Mouse (Mus musculus) testis, postnatal 14 days (tissue): ENCODE results near the gene Abcf1.
A peak's percentile ranks its signal among the peaks of the same experiment; 100 is the strongest.
"Not testable (repeated sequence)": the region's sequence is repeated elsewhere in the genome, so short reads cannot be mapped to it uniquely, and the experiment has no call there.

Experiments
- DNase-seq: peaks from one replicate; pipeline ENCODE4 v3.0.0; 2021; ENCODE audit warnings: low spot score

Abcf1 gene

DNA sequence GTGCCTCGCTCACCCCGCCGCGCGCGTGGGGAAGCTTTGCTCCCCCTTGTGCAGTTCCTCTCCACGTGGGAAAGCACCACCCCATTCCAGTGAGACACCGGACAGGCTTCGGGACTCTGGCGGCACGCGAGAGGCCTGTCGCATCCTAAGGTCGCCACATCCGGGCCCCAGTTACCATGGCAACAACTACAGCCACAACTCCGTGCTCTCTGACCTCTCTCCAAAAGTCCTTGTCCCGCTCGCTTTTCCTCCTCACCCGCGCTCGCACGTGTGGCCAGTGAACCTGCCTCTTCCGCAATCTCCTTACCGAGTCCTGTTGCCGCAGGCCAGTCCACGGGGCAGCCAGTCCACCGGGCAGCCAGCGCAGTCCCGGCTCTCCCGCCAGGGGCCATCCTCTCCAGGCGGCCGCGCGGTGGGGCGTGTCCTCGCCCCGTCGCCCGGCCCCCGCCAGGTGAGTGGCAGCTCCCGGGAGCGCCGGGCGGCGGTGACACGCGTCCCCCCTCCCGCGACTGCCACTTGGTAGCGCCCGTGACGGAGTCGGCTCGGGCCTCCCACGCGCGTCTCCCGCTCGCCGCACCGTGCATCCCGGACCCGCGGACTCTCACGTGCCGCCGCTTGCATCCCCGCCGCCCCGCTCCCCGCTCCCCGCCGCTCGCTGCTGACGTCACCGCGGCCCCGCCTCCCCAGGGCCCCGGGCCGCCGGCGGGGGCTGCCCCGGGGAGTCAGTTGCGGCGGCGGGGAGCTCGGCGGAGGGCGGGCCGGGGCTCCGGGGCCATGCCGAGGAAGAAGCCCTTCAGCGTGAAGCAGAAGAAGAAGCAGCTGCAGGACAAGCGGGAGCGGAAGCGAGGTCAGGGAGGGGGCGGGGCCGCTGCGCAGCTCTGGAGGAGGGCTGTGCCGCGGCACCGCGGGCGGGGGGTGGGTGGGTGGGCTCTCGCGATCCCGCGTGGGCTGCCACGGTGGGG, 10.1 kb upstream of the Abcf1 start, which contains the start of the genes Gnl1 and Prr3:
Gnl1 (plus strand) TSS at position 451 of the 962 bp plus-strand sequence.
Prr3 (minus strand) TSS at position 836 of the 962 bp plus-strand sequence.
- DNase-seq: peak; percentile 92

DNA sequence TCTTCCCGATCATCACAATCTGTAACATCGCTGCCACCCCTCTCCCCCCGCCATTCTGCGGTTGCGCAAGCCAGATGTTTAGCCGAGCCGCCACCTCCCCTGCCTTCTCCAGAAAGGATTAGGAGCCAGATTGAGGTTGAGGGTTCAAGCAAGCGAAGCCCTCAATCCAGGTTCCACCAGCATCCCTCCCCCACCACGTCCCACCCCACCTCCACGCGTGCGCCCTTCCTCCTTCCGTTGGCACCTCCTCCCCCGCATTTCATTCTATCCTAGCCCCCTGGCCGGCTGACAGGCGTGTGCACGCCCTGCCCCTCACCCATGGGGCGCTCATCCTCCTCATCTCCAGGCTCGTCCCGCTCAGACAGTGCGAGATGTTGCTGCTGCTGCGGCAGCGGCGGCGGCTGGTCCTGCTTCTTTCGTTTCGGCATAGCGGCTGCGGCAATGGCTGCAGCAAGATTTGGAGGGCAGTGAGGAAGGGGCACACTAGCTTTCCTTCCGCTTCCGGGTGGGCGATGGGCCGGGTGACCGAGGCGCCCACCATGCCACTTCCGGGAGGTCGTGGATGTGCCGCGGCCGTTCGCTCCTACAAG, 9.3 kb upstream of the Abcf1 start:
- peak; percentile 88 for DNase-seq

DNA sequence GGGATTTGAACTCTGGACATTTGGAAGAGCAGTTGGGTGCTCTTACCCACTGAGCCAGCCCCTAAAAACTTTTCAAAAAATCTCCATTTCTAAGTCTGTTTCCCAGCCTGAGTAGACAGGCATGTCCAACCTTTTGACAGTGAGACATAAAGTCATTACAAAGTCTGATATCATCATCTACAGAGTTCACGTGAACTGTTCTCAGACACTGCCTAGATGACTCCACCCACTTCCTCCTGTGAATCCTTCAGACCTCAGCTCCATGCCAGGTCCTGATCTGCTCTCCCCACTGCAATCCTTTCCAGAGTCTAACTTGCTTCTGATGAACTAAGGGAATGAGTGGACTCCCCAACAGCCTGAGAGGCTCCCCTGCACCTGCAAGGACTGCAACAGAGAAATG, 2.6 kb upstream of the Abcf1 start:
- no peak for DNase-seq

DNA sequence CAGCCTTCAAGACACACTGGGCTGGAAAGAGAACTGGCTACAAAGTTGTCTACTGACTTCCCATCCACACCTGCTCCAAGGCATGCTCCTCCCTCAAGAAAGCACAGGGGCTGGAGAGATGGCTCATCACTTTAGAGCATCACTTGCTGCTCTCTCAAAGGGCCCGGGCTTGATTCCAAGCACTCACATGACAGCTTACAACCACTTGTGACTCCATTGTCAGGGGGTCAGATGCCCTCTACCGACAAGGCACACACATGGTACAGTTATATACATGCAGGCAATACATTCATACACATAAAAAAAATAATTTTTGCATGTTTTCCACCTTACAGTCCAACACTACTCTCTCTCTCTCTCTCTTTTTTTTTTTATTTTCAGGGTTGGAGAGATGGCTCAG, 1.9 kb downstream of the Abcf1 start:
- DNase-seq: peak; percentile 77

DNA sequence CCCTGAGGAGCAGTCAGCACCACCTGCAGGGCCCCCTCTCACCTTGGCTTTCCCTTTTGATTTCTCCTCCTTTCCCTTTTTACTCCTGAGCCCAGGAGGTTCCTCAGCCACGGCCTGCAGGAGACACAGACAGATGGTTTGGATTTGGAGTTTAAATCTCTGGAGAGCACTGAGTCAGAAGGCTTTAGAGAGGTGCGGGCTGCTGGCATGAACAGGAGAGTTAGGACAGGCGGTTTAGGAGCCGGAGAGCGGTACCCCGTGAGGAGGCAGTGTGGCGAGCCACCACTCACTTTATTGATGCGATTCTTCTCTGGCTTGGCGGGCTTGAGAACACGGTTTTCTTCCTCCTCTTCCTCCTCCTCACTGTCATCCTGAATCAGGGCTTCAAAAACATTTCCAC, 6.3 kb downstream of the Abcf1 start:
- DNase-seq: no peak

DNA sequence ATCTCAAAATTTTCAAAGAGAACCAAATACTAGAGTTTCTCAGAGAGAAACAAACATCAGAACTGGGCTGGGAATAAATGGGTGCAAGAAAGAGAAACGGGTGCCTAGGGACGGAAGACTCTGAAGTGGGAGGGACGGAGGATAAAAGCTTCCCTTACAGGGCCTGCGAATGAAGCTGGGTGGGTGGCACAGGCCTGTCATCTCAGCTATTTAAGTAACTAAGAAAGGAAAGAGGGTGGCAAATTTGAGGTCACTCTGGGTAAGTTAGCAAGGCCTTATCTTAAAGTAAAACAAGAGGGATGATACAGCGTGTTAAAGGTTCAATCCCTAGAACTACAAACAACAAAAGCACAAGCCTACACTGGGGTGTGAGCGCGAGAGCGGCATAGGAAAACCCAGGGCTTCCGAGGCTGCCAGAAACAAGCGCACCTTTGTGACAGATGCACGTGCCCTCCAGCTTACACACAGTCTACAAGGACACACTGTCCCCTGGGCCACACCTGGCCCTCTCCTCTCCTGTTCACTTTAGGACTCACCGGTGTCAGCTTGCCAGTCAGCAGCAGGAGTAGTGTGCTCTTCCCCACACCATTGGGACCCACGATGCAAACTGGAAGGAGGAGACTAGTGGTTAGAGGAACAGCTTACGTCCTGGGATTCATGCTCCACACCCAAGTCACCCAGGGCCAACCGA, 10.9 kb downstream of the Abcf1 start:
- no peak for DNase-seq

DNA sequence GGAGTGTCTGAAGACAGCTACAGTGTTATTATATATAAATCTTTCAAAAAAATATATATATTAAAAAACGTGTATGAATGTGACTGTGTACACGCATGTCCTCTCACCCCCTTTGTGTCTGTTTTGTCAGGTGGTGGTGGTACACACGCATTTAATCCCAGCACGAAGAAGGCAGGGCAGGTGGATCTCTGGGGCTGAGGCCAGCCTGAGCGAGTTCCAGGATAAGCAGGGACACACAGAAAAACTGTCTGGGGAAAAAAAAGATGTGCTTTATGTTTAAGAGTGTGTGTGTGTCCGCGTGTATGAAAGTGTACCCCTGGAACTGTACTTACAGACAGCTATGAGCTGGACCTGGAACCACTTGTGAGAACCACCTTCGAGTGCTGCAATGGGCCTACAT, 14.9 kb downstream of the Abcf1 start:
- DNase-seq: no peak

DNA sequence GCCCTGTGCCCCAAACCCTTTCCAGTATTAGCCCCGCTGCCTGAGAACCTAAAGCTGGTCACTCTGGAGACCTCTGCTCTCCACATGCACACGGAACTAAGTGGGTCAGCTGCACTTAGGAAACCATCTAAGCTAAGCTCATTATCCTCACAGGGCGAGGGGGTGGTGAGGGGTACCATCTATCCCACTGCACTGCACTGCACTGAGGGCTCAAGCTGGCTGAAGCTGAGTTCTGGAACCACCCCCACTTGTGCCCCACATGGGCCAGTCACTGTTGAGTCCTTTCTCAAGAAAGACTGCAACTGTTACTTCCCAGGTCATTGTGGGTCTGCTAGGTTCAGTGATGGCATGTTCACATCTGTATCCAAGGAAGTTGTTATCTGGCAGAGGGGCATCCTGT, 17.0 kb downstream of the Abcf1 start:
- not testable (repeated sequence) for DNase-seq

DNA sequence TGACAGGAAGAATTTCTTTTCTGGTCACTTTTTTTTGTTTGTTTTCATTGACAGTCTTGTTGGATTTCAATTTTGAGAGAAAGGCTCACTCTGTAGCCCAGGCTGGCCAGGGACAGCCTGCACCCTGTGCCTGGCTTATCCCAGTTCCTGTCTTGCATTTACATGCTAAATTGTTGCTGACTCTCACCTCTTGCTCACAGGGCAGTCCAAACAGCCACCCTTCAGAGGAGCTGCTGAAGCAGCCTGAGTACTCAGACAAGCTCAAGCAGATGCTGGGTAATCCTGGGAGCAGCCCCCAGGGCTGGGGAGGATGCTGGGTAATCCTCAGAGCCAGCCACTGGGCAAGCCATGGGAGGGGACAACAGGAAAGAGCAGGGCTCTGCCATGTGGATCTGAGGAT, 18.6 kb downstream of the Abcf1 start:
- not testable (repeated sequence) for DNase-seq

DNA sequence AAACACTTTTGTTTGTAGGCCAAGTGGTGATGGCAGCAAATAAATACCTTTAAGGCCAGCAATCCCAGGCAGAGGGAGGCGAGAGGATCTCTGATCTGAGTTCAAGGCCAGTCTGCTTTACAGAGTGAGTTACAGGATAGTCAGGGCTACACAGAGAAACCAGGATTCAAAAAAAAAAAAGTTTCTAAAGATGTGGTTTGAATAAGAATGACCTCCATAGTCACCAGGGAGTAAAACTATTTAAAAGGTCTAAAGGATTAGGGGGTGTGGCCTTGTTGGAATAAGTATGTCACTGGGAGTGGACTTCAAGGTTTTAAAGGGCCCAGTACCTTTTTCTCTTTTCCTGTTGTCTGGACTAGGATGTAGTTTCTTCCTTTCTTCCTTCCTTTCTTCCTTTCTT, 29.6 kb downstream of the Abcf1 start:
- no peak for DNase-seq

DNA sequence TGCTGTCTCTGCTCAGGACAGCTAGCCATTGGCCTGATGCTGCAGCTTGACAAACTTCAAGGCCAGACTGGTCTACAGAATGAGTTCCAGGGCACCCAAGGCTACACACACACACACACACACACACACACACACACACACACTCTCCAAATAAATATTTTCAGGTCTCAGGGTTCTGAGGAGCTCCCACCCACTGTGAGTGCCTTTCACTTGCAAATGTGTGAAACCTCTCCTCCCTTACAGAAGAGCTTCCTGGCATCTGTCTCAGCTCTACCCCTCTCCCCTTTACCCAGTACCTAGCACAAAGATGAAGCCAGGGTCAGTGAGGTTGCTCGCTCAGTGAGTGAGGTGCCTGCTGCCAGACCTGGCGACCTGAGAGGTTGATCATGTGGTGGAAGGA, 30.5 kb downstream of the Abcf1 start:
- no peak for DNase-seq

DNA sequence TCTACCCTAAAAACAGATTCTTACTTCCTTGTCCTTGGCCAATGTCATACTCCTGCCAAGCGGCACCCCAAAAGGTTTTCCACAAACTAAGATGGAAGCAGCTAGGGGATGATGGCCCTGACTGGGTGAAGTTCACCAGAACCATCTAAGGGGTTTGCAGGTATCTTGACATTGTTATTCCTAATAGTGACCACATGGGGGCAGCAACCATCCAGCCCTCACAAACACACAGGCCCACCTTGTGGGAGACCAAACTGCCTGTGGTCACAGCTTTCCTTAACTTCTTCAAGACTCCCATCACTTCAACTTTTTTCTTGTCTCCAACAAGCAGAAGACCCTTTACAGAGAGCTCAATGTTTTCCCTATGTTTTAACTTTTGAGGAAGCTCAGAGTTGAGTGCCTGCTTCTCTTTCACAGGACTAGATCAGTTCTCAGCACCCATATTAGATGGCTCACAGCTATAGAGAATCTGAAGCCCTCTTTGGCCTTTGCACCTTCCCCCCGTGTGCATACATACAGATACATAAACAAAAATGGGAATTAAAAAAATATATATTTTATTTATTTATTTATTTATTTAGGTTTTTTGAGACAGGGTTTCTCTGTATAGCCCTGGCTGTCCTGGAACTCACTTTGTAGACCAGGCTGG, 31.7 kb downstream of the Abcf1 start:
- no peak for DNase-seq

DNA sequence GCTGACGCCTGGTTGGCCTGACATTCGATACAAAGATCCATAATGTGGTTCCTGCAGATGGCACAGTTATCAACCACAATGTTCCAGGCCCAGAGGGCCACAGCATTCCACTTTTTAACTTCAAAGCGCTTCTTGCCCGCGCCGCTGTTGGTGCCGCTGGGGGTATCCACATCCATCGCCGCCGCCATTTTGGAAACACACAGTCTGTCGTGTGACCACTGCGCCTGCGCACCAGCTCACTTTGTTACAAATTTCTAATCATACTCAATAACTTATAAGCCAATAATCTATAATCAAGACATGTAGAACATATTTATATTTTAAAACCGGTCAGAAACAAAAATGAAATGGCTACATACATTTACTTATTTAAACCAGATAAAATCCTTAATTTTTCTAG, 33.8 kb downstream of the Abcf1 start:
- DNase-seq: not testable (repeated sequence)

DNA sequence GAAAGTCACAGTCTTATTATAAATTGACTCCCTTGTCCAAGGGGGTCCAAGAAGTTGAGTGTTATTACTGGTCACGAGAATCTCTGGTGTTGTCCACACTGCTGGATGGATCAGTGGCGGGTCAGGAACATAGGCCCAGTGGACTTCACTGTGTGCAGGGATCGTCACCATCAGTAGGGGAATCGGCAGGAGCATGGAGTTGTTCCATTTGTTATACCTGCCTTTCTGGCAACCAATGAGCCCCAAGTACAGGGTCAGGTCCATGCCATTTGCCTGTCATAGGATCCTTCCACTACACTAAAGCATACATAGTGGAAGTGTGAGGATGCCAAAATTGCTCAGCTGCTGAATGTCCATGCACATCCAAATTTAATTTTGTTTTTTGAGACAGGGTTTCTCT, 37.0 kb downstream of the Abcf1 start:
- no peak for DNase-seq

DNA sequence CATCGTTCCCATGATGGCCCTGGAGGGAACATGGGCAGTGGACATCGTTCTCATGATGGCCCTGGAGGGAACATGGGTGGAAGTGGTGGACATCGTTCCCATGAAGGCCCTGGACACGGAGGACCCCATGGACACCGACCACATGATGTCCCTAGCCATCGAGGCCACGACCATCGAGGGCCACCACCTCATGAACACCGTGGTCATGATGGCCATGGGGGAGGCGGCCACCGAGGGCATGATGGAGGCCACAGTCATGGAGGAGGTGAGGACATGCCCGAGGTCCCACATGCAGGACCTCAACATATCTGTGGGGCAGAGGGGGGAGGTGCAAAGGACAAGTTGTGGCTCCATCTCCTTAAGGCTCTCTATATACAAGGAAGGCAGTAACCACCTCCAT, 38.9 kb downstream of the Abcf1 start:
- no peak for DNase-seq

DNA sequence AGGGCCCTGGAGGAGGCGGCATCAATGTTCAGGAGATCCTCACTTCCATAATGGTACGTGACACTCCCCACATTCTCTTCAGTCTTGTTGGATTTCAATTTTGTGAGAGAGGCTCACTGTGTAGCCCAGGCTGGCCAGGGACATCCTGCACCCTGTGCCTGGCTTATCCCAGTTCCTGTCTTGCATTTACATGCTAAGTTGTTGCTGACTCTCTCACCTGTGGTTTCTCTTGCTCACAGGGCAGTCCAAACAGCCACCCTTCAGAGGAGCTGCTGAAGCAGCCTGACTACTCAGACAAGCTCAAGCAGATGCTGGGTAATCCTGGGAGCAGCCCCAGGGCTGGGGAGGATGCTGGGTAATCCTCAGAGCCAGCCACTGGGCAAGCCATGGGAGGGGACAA, 40.0 kb downstream of the Abcf1 start:
- DNase-seq: no peak

DNA sequence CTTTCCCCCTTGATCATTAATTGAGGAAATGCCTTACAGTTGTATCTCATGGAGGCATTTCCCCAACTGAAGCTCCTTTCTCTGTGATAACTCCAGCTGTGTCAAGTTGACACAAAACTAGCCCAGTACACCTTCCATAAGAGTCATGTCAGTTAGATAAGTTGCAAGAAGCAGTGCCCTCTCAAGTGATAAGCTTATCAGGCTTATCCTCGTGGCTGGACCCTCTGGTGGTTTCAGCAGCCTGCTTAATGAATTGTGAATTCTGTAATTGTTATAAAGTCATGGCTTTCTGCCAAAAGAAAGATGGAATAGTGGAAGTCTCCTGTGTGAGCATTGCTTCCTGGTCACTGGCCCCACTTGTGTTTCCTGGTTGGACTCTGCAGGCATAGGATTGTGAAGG, 42.1 kb downstream of the Abcf1 start:
- no peak for DNase-seq

DNA sequence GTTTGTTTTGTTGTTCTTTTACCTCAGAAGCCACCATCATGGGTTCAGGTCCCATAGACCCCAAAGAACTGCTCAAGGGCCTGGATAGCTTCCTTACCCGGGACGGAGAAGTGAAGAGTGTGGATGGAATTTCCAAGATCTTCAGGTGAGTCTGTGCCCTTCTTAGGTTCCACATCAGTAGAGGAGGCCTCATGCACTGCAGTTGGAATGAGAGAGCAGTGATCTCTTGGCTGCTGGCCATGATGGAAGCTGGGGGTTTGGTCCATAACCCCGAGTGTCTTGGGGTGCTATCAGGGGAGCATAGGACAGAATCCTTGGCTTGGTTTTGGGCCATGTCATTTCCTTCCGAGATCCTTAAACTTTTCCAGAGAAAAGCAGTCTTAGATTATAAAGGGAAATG, 46.3 kb downstream of the Abcf1 start:
- DNase-seq: no peak

DNA sequence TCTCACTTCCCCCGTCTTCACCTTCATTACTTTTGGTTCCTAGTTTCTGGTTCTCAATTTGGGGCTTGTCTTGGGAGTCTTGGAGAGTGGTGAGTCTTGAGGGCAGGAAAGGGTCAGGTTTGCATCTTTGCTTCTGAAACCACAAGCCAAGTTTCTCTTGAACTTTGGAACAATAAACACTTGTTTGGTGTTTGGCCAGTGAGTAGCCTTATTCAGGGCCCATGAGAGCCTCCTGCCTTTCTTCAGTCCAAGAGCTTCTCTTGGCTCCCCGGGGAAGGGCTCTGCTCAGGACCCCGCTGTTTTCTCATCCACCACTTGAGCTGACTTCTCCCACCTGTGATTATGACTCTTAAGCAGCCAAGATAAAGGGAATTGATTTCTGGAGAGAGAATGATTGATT, 47.0 kb downstream of the Abcf1 start:
- DNase-seq: no peak

DNA sequence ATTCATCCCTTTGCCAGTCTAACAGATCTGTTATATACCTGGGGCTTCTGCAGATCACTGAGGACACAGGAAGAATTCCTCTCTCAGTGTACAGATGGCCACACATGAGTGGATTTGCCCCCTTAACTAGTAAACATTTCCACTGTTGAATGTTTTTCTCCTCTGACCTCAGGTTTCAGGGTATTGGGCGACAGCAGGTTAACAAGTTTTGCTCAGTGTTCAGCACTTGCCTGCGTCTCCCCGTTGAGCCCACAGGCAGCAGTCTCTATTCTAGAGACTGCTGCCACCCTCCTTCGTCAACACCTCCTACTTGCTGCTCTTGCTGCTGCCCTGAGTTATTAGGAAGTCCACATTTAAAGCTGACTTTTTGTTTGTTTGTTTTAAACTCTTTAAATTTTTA, 47.9 kb downstream of the Abcf1 start:
- DNase-seq: no peak

DNA sequence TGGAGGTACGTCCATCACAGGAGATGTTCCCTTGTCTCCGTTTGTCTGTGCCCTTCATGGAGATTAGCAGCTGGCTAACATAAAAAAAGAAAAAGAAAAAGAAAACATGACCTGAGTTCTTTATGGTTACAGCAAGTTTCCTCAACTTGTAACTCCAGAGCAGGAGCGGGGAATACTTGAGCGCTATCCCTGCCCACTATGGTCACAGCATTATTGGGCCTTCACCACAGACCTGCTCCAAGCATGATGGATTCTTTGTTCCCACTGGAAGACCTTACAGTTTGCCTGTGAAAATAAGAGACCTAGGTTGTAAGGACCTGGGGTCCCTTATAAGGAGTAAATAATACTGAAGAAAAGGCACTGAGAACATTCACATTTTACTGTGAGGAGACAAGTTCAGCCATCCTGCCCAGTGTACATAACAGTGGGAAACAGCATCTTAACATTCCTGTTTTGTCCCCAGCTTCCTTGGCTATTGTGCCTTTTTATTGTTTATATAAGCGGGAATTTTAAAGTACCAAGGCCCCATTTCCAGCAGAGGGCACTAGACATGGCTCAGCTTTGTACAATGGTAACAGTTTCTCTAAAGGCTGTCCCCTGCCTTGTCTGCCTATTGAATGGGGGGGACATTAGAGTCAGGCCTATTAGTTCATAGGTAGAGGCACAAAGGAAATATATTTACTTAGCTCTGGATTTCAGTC, 48.5 kb downstream of the Abcf1 start:
- DNase-seq: no peak

DNA sequence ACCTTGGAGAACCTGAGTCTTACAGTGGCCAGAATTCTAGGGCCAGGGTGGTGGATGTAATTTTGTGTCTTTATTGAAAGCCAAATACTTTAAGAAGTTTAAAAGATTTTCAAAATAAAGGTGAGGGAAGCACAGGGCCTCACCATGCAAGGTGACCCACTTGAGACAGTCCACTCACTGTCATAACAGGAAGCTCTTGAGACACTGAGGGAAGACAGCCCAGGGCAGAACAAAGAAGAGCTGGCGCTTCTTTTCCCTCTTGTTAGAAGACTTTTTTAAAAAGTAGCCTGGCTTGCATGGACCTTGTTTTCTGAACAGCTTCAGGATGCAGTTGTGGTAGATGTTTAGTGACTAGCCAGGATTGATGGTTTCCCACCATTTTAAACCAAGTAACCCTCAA, 49.2 kb downstream of the Abcf1 start:
- no peak for DNase-seq
